Mouse (Mus musculus) testis, adult 2 months (tissue): Measurements from ENCODE around the gene Actc1.

ENCODE experiments used
- CTCF ChIP-seq: fragments of 200-500 bp; IDR thresholded peaks from 2 replicates; pipeline ENCODE4 v1.5.1; 2012; ENCODE audit warnings: low read depth, mild to moderate bottlenecking, inconsistent platforms, low read length, moderate library complexity; ENCODE audit not compliant: control insufficient read depth, insufficient read depth, insufficient replicate concordance
- POLR2A ChIP-seq: fragments of 200-500 bp; IDR thresholded peaks from 2 replicates; pipeline ENCODE4 v1.6.1; 2012; ENCODE audit warnings: low read depth, mild to moderate bottlenecking, inconsistent platforms, low read length, moderate library complexity; ENCODE audit not compliant: control insufficient read depth

DNA sequence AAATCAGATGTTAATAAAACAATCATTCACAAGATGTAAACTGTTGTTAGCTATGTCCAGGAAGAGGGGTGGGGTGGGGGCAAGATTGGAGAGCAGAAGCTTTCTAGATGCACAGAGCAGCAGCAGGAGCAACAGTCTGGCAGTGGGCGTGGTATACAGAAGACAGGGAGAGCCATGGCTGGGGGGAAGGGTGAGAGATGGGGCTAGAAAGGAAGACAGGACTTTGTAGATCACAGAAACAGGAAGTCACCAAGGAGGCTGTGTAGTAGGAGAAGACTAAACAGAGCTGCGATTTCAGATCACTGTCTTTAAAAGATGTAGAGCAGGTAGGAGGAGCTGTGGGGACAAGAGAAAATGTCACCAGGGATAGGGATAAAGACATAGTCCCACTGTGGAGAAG is 21.1 kb downstream of the Actc1 start:
- TF ChIP-seq POLR2A (no peak), CTCF (no peak)
